Mouse (Mus musculus) forebrain, embryonic 13.5 days (tissue): ENCODE results near the gene Filip1l. TPM values are rescaled to one million over a fixed set of nuclear protein-coding genes. Genes with fewer than 3 reads are reported as not detected.

ENCODE experiments used
- ATAC-seq: fragments of 200-750 bp; cut with Nextera tagmentation; 2 replicates; pipeline ENCODE4 v1.8.0; 2017
- H3K27ac ChIP-seq: fragments of 300-500 bp; sonication (generic); 2 replicates; pipeline ENCODE4 v1.5.1; 2015; ENCODE audit warnings: inconsistent platforms, mild to moderate bottlenecking, moderate library complexity
- H3K27me3 ChIP-seq: fragments of 300-500 bp; sonication (generic); 2 replicates; pipeline ENCODE4 v1.6.1; 2015; ENCODE audit warnings: mild to moderate bottlenecking, inconsistent platforms
- H3K36me3 ChIP-seq: fragments of 300-500 bp; sonication (generic); 2 replicates; pipeline ENCODE4 v1.6.1; 2015; ENCODE audit warnings: mild to moderate bottlenecking, inconsistent platforms; ENCODE audit not compliant: poor library complexity, severe bottlenecking
- H3K4me1 ChIP-seq: fragments of 300-500 bp; sonication (generic); 2 replicates; pipeline ENCODE4 v1.6.1; 2015; ENCODE audit warnings: inconsistent platforms
- H3K4me2 ChIP-seq: fragments of 300-500 bp; sonication (generic); 2 replicates; pipeline ENCODE4 v1.6.1; 2015; ENCODE audit warnings: inconsistent platforms, mild to moderate bottlenecking, moderate library complexity
- H3K4me3 ChIP-seq: fragments of 300-500 bp; sonication (generic); 2 replicates; pipeline ENCODE4 v1.5.1; 2015; ENCODE audit warnings: mild to moderate bottlenecking, inconsistent platforms
- H3K9ac ChIP-seq: fragments of 300-500 bp; sonication (generic); 2 replicates; pipeline ENCODE4 v1.6.1; 2015; ENCODE audit warnings: mild to moderate bottlenecking, inconsistent platforms
- H3K9me3 ChIP-seq: fragments of 300-500 bp; sonication (generic); replicated peaks from 2 replicates; pipeline ENCODE4 v1.6.1; 2016; ENCODE audit warnings: inconsistent platforms
- WGBS: fragments of 180-500 bp; shearing (Covaris S2); methylation state at CpG from one replicate; pipeline ENCODE4 v1.1.7; 2015; 5-methylcytosine and 5-hydroxymethylcytosine counted together
- polyA plus RNA-seq: library from polyadenylated mRNA; unstranded; fragments of >200 nt; fragmentation: Nextera tagmentation; extraction: Ambion mirVana; gene quantifications from 2 replicates; pipeline ENCODE4 v1.2.1, GENCODE M21; 2015

The Filip1l gene
- polyA plus RNA-seq, 1 experiment from 2014 or later, result 1.9 TPM

DNA sequence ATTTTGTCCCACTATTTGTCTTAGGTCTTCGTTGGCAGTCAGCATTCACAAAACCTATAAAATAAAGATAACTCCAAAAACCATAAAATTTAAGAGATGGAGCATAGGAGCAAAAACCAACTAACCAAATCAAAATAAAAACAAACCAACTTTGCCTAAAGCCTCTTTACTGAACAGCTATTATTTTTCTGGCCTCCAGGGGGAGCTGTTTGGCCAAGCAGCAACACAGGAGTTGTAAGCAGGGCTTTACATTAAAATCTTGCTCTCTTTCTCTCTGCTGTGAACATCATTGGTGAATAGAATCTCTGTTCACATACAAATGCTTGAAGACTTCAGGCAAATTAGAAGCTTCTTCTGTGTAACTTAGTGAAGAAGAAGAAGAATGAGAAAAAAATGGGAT, 258.9 kb downstream of the Filip1l start:
- Histone ChIP-seq H3K9ac (no peak overlapping the region), H3K9me3 (no peaks in the 10 kb centered on the region), H3K27ac (no peak overlapping the region), H3K27me3 (peaks cover 8% of the 10 kb centered on the region; the same call in 1 of the 2 replicates), H3K4me3 (no peak overlapping the region), H3K4me2 (no peak overlapping the region), H3K4me1 (peaks cover 4% of the 10 kb centered on the region), H3K36me3 (no peaks in the 10 kb centered on the region)
- 3% methylated on average over 1 of the region's 1 CpGs for WGBS
- ATAC-seq, result no peak

Other genes with a start within 250 kb of the Filip1l start
- 43.2 and 47.2 TPM in 2 replicates for gene Tomm70a, start 231.4 kb upstream of the Filip1l start, polyA plus RNA-seq
- 45.4 and 51.9 TPM in 2 replicates for gene Nit2, start 185.8 kb upstream of the Filip1l start, polyA plus RNA-seq
- gene Tbc1d23, start 121.6 kb upstream of the Filip1l start, polyA plus RNA-seq, result 26.5 and 27.4 TPM in 2 replicates
- 0.20 and 0.26 TPM in 2 replicates for gene Tmem30c, start 60.2 kb upstream of the Filip1l start, polyA plus RNA-seq